Mouse (Mus musculus): ENCODE data around the gene Tmem222.

DNA sequence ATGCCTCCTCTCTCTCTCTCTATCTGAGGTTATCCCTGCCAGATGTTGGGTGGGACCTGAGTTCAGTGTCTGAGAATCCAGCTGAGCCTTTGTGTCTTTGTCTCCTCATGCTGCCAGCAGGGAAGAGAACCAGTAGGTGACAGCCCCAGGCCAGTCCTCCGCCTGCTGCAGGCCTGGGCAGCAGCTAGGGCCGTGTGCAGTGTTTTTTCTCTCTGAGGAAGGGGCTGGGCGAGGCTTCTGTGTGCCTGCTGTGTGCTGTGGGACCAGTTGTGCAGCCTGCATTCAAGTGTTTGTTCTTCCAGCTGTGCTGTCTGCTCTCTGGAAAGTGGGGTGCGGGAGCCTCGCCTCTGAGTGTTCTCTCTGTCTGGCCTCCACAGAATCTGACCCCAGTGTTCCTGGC, 53.7 kb downstream of the Tmem222 start:
- no peak for TF ChIP-seq USF1 (IDR thresholded peaks at IDR 0.05; ENCODE audit: low read depth)
- no peak for TF ChIP-seq E2F4 (IDR thresholded peaks at IDR 0.05; ENCODE audit: insufficient read depth)
- TF ChIP-seq MYOD1 (IDR thresholded peaks at IDR 0.05; ENCODE audit: control insufficient read depth in 1 of 3, insufficient read length in 2 of 3, low read depth in 2 of 3), result no peak
- TF ChIP-seq MAX (IDR thresholded peaks at IDR 0.05; ENCODE audit: low read depth), result no peak
- no peak for TF ChIP-seq MYOG (IDR thresholded peaks at IDR 0.05; ENCODE audit: control insufficient read depth in 1 of 3, insufficient read depth in 1 of 3, insufficient read length in 2 of 3, low read depth in 2 of 3)
- TF ChIP-seq POLR2A (IDR thresholded peaks at IDR 0.05; ENCODE audit: insufficient read length, low read depth), result no peak
- TF ChIP-seq CEBPB (IDR thresholded peaks at IDR 0.05; ENCODE audit: insufficient read depth, poor library complexity, severe bottlenecking), result no peak
- no peak for TF ChIP-seq REST (IDR thresholded peaks at IDR 0.05; ENCODE audit: insufficient read depth, insufficient read length)
- TF ChIP-seq POLR2AphosphoS2 (IDR thresholded peaks at IDR 0.05; ENCODE audit: insufficient read length, low read depth), result no peak
